Mouse (Mus musculus) fat pad, adult 2 months (tissue): ENCODE measurements around the gene Gm7073.
A peak's percentile ranks its signal among the peaks of the same experiment; 100 is the strongest.

Experiments used
- DNase-seq: peaks from one replicate; pipeline ENCODE4 v3.0.0-alpha.2; 2011; ENCODE audit warnings: low read depth, low spot score; ENCODE audit errors: extremely low read depth

Gene Gm7073

GRCm38 (mm10) chrX:60539149-60539548, at the start of gene Gm7073:
Gene Gm7073 (minus strand): TSS chrX:60539249.
- DNase-seq, result no peak

- DNase-seq, result no peak
Observed at GRCm38 (mm10) chrX:60570539-60570938, 31.5 kb upstream of the Gm7073 start.

GRCm38 (mm10) chrX:60569047-60569446, 30.0 kb upstream of the Gm7073 start:
- DNase-seq, result no peak

GRCm38 (mm10) chrX:60555242-60555641, 16.2 kb upstream of the Gm7073 start:
- no peak for DNase-seq

GRCm38 (mm10) chrX:60547444-60548304, 8.6 kb upstream of the Gm7073 start:
- no peak for DNase-seq

- DNase-seq, result no peak
Observed at GRCm38 (mm10) chrX:60547098-60547443, 8.0 kb upstream of the Gm7073 start.

GRCm38 (mm10) chrX:60545906-60546305, 6.9 kb upstream of the Gm7073 start:
- DNase-seq, result no peak

- DNase-seq, result no peak
Observed at GRCm38 (mm10) chrX:60545444-60545843, 6.4 kb upstream of the Gm7073 start.

GRCm38 (mm10) chrX:60544098-60544497, 5.0 kb upstream of the Gm7073 start:
- no peak for DNase-seq

GRCm38 (mm10) chrX:60542901-60543300, 3.9 kb upstream of the Gm7073 start:
- DNase-seq, result no peak

GRCm38 (mm10) chrX:60503995-60504394, 35.1 kb downstream of the Gm7073 start:
- DNase-seq, result no peak

GRCm38 (mm10) chrX:60497750-60498149, 41.3 kb downstream of the Gm7073 start:
- DNase-seq, result no peak

- no peak for DNase-seq
Observed at GRCm38 (mm10) chrX:60495308-60495707, 43.7 kb downstream of the Gm7073 start.

GRCm38 (mm10) chrX:60463786-60464185, 75.3 kb downstream of the Gm7073 start:
- DNase-seq, result no peak

- no peak for DNase-seq
Observed at GRCm38 (mm10) chrX:60414563-60415111, 124.4 kb downstream of the Gm7073 start.

- no peak for DNase-seq
Observed at GRCm38 (mm10) chrX:60405681-60406080, 133.4 kb downstream of the Gm7073 start.

- DNase-seq, result peak; percentile 10
Observed at GRCm38 (mm10) chrX:60404668-60405044, 134.4 kb downstream of the Gm7073 start.

- DNase-seq, result no peak
Observed at GRCm38 (mm10) chrX:60403764-60404667, 135.0 kb downstream of the Gm7073 start.

GRCm38 (mm10) chrX:60403062-60403763, 135.8 kb downstream of the Gm7073 start:
- DNase-seq, result no peak

GRCm38 (mm10) chrX:60394292-60394691, 144.8 kb downstream of the Gm7073 start:
- no peak for DNase-seq

GRCm38 (mm10) chrX:60386852-60387251, 152.2 kb downstream of the Gm7073 start:
- DNase-seq, result no peak
